Mouse (Mus musculus): ENCODE measurements around the gene Tmub2. TPM values are rescaled to one million over a fixed set of nuclear protein-coding genes. Genes with fewer than 3 reads are reported as not detected.
A peak's percentile ranks its signal among the peaks of the same experiment; 100 is the strongest.

Gene Tmub2
- polyA plus RNA-seq, 1 experiment from 2014 or later: 49.8 TPM

DNA sequence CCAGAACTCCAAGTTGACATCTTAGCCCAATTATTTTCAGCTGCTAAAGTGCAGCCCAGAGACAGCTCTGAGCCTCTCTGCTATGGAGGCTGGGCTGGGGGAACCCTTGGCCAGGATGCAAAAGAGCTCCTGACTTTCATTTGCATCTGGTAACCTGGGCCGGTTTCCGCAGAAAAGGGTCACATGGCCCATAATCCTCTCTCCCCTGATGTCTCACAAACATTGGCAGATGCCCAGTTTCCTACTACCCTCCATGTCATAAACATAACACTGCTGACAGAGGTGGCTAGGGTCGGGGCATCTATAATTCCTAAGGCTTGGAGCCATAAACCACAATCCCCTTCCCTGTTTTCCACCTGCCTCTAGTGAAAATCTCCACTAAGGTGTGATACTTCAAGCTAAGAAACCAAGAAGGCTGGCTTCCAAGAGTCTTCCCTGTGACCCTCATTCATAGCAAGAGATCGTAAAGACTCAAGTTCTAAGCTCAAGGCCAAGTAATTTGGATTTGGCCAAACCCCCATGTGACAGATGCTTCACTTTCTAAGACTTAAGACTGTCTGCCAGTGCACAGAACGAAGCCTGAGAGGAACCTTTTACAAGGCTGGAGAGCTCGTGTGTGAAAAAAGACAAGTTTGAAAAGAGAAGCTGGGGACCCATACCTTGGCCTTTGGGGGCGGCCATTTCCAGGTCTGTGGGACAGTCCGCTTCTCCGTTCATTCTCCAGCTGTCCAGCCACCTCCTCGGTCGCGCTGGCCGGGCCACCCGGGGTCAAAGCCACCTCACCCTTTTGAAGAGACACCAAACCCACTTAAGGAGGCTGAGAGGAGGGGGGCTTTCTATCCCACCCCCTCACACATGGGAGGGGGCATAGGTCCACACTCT, 31.2 kb downstream of the Tmub2 start:
- Histone ChIP-seq H3K4me1 (ENCODE audit: control insufficient read depth, insufficient read depth, low read length) (peaks cover 9% of the 10 kb centered on the region), H3K4me3 (ENCODE audit: low read depth, low read length) (peak overlapping the region; percentile 86), H3K27me3 (replicated peaks; ENCODE audit: control insufficient read depth, insufficient read depth, low read length) (no peaks in the 10 kb centered on the region), H3K4me2 (ENCODE audit: low read depth, low read length) (peak overlapping the region; percentile 64), H3K9ac (ENCODE audit: low read depth, low read length) (peak overlapping the region; percentile 100), H3K27ac (replicated peaks; ENCODE audit: low read depth, low read length) (peak overlapping the region; percentile 98), H3K36me3 (ENCODE audit: control insufficient read depth, insufficient read depth, low read length) (peaks cover 49% of the 10 kb centered on the region), H3K9me3 (ENCODE audit: control insufficient read depth, low read length) (no peaks in the 10 kb centered on the region)
- WGBS: 9% methylated on average over 14 of the region's 14 CpGs
- no peak for ATAC-seq (ENCODE audit: low read depth)
- no peak for DNase-seq (ENCODE audit: low spot score)

DNA sequence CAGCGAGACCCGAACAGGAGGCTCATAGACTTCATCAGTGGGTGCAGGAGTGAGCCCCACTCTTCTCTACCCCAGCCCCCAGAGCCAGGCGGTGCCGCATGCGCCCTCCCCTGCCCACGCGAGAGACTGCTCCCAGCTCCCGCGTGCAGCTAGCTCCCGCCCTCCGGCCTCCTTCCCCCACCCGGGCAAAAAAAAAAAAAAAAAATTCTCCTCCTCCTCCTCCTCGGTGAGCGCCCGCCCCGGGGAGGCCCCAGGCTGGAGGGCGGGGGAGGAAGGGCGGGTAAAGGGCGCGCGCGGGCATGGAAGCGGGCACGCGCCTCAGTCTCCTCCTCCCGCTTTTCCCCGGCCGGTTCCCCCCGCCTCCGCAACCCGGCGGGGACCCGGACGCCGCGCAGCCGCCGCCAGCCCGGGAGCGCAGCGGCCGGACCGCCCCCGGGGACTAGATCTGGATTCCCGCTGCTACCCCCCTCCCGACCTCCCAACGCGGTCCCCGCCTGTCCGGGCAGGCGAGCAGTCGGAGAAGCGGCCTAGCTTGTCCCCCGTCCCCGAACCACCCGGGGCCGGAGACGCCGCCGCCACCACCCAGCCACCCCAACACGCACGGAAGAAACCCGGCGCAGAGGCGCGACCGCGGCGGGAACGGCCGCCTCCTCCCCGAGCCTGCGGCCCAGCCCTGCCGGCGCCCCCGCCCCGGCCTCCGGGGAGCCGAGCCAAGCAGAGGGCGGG, 32.0 kb downstream of the Tmub2 start:
- peak overlapping the region; percentile 100 for H3K9ac ChIP-seq (ENCODE audit: low read depth, low read length)
- H3K4me1 ChIP-seq (ENCODE audit: control insufficient read depth, insufficient read depth, low read length): peaks cover 9% of the 10 kb centered on the region
- 0% methylated on average over 28 of the region's 80 CpGs for WGBS

DNA sequence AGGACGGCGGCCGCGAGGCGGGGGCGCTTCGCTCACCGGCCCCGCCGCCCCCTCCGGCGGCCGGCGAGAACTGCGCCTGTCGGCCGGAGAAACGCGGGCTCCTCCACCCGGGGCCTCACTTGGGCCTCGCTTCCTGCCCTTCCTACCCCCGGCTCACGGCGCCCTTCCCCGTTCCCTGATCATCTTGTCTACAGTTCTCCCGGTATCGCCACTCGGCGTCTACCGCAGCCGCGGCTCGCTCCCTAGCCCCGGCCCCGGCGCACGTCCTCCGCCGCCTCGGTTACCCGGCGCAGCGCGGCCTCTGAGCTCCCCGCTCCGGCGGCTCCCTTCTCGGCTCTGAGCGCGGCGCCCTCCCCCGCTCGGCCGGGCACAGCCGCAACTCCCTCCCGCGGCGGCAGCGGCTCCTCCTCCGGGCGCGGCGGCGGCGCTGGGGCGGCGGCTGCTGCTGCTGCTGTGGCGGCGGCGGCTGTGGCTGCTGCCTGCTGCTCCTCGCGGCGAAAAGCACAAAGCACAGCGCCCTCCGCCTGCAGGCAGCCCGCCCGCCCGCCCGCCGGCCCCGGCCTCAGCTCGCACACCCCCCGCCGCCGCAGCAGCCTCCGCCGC, 32.7 kb downstream of the Tmub2 start:
- peak; percentile 41 for DNase-seq (ENCODE audit: low spot score)
- peak; percentile 16 for ATAC-seq (ENCODE audit: low read depth)
- Histone ChIP-seq H3K9ac (ENCODE audit: low read depth, low read length) (peak overlapping the region; percentile 100), H3K27me3 (replicated peaks; ENCODE audit: control insufficient read depth, insufficient read depth, low read length) (no peaks in the 10 kb centered on the region), H3K4me1 (ENCODE audit: control insufficient read depth, insufficient read depth, low read length) (peaks cover 9% of the 10 kb centered on the region), H3K9me3 (ENCODE audit: control insufficient read depth, low read length) (no peaks in the 10 kb centered on the region), H3K27ac (replicated peaks; ENCODE audit: low read depth, low read length) (peak overlapping the region; percentile 98), H3K36me3 (ENCODE audit: control insufficient read depth, insufficient read depth, low read length) (peaks cover 36% of the 10 kb centered on the region), H3K4me2 (ENCODE audit: low read depth, low read length) (peak overlapping the region; percentile 64), H3K4me3 (ENCODE audit: low read depth, low read length) (peak overlapping the region; percentile 86)
- 1% methylated on average over 19 of the region's 87 CpGs for WGBS

More for the DNA sequence above, 32.0 kb downstream of the Tmub2 start:
- H3K4me3 ChIP-seq (ENCODE audit: low read depth, low read length): peak overlapping the region; percentile 86
- peaks cover 42% of the 10 kb centered on the region for H3K36me3 ChIP-seq (ENCODE audit: control insufficient read depth, insufficient read depth, low read length)
- peak overlapping the region; percentile 64 for H3K4me2 ChIP-seq (ENCODE audit: low read depth, low read length)
- ATAC-seq (ENCODE audit: low read depth) (peak; percentile 42), DNase-seq (ENCODE audit: low spot score) (peak; percentile 94)
- no peaks in the 10 kb centered on the region for H3K9me3 ChIP-seq (ENCODE audit: control insufficient read depth, low read length)
- peak overlapping the region; percentile 98 for H3K27ac ChIP-seq (replicated peaks; ENCODE audit: low read depth, low read length)
- no peaks in the 10 kb centered on the region for H3K27me3 ChIP-seq (replicated peaks; ENCODE audit: control insufficient read depth, insufficient read depth, low read length)

DNA sequence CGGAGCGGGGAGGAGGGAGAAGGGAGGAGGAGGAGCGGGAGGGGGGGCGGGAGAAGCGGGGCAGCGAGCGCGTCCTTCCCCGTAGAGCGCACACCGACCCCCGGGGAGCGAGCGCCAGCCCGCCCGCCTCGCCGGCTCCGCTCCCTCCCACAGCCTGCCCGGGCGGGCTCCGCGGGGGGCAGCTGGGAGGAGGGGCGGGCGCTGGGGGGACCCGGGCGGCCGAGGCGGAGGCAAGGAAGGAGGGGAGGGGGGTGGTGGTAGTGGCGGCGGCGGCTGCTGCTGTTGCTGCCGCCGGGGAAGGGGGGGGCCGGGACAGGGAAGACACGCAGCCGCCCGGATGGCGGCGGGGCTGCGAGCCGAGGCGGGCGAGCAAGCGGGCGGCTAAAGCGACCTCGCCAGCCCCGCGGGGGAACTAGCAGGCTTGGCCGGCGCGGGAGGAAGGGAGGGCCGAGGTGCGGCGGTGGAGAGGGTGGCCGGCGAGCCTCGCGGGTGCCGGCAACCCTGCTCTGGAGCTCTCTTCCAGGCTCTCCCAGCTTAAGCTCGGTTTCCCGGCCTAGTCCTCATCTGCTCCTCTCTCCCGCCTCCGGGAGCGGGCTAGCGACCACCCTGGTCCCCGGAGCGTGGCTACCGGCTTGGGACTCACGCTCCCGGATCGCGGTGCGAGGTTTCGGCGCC, 33.3 kb downstream of the Tmub2 start:
- H3K4me3 ChIP-seq (ENCODE audit: low read depth, low read length): peak overlapping the region; percentile 86
- H3K9me3 ChIP-seq (ENCODE audit: control insufficient read depth, low read length): no peaks in the 10 kb centered on the region
- 0% methylated on average over 15 of the region's 77 CpGs for WGBS
- peaks cover 9% of the 10 kb centered on the region for H3K4me1 ChIP-seq (ENCODE audit: control insufficient read depth, insufficient read depth, low read length)
- peaks cover 29% of the 10 kb centered on the region for H3K36me3 ChIP-seq (ENCODE audit: control insufficient read depth, insufficient read depth, low read length)
- H3K9ac ChIP-seq (ENCODE audit: low read depth, low read length): peak overlapping the region; percentile 100
- ATAC-seq (ENCODE audit: low read depth) (peak; percentile 61), DNase-seq (ENCODE audit: low spot score) (peak; percentile 91)
- no peaks in the 10 kb centered on the region for H3K27me3 ChIP-seq (replicated peaks; ENCODE audit: control insufficient read depth, insufficient read depth, low read length)
- peak overlapping the region; percentile 64 for H3K4me2 ChIP-seq (ENCODE audit: low read depth, low read length)
- H3K27ac ChIP-seq (replicated peaks; ENCODE audit: low read depth, low read length): peak overlapping the region; percentile 98

DNA sequence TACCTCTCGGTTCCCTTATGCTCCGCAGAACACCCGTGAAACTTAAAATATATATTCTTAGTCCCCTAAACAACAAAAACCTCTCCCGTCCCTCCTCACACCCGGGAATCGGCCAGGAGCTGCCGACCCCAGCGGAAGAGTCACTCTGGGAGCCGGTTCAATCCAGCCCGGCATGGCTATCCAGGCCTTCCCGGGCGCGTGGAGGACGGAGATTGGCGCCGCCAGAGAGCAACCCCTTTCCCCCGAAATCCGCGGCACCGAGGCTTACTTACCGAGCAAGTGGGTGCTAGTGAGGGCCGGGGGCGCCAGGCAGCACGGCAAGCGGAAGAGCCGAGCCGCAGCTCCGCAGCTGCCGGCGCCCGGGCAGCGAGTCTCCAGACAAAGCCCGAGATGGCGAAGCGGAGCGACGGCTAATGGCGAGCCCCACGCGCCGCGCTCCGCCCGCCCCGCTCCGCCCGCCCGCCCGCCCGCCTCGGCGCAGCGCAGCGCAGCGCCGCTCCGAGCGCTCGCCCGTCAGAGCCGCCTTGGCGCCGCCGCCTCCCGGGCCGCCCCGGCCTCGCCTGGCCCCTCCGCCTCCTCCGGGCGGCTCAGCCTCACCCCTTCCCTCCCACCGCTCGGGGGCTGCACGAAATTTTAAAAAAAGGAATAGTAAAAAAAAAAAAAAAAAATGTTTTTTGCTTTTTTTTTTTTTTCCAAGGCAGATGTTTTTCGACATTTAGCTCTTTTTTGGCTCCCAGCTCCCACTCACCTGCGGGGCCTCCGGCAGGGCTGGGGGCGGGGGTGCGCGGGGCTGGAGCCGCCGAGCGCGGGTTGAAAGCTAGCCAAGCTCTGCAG, 34.1 kb downstream of the Tmub2 start:
- Histone ChIP-seq H3K9ac (ENCODE audit: low read depth, low read length) (peak overlapping the region; percentile 100), H3K27me3 (replicated peaks; ENCODE audit: control insufficient read depth, insufficient read depth, low read length) (no peaks in the 10 kb centered on the region), H3K4me1 (ENCODE audit: control insufficient read depth, insufficient read depth, low read length) (peaks cover 9% of the 10 kb centered on the region), H3K4me3 (ENCODE audit: low read depth, low read length) (peak overlapping the region; percentile 86), H3K36me3 (ENCODE audit: control insufficient read depth, insufficient read depth, low read length) (peaks cover 22% of the 10 kb centered on the region), H3K9me3 (ENCODE audit: control insufficient read depth, low read length) (no peaks in the 10 kb centered on the region), H3K27ac (replicated peaks; ENCODE audit: low read depth, low read length) (peak overlapping the region; percentile 98), H3K4me2 (ENCODE audit: low read depth, low read length) (peak overlapping the region; percentile 64)
- ATAC-seq (ENCODE audit: low read depth): peak; percentile 3; the same call in 1 of the 2 replicates
- WGBS: under 1% methylated on average over 59 of the region's 84 CpGs
- peak; percentile 53 for DNase-seq (ENCODE audit: low spot score)

DNA sequence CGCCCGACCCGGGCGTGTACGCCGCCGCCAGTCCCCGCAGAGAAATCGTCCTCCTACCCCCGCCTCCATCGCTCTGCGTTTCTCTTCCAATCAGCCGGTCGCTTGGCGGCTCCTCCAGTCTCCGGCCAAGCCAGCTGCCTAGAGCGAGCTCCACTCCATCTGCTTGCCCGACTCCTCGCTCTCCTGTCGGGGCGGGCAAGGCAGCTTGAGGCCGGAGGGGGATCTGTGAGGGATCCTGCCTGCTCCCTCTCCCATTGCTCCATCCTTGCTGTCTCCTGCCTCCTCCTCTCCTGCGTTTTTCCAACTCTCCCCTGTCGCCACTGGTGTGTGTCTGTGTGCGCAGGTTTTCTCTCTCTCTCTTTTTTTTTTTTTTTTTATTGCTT, 34.7 kb downstream of the Tmub2 start, which contains the start of gene Ubtf:
Gene Ubtf, minus strand, starts transcription at position 333 of the 383 bp plus-strand sequence.
- DNase-seq (ENCODE audit: low spot score) (peak; percentile 92), ATAC-seq (ENCODE audit: low read depth) (peak; percentile 30)
- H3K36me3 ChIP-seq (ENCODE audit: control insufficient read depth, insufficient read depth, low read length): peaks cover 16% of the 10 kb centered on the region
- H3K27ac ChIP-seq (replicated peaks; ENCODE audit: low read depth, low read length): peak within 1 kb of the TSS; percentile 98
- H3K4me2 ChIP-seq (ENCODE audit: low read depth, low read length): peak within 1 kb of the TSS; percentile 64
- peaks cover 9% of the 10 kb centered on the region for H3K4me1 ChIP-seq (ENCODE audit: control insufficient read depth, insufficient read depth, low read length)
- peak within 1 kb of the TSS; percentile 86 for H3K4me3 ChIP-seq (ENCODE audit: low read depth, low read length)
- H3K9ac ChIP-seq (ENCODE audit: low read depth, low read length): peak within 1 kb of the TSS; percentile 100
- H3K27me3 ChIP-seq (replicated peaks; ENCODE audit: control insufficient read depth, insufficient read depth, low read length): no peaks in the 10 kb centered on the region
- 0% methylated on average over 25 of the region's 25 CpGs for WGBS
- H3K9me3 ChIP-seq (ENCODE audit: control insufficient read depth, low read length): no peaks in the 10 kb centered on the region

DNA sequence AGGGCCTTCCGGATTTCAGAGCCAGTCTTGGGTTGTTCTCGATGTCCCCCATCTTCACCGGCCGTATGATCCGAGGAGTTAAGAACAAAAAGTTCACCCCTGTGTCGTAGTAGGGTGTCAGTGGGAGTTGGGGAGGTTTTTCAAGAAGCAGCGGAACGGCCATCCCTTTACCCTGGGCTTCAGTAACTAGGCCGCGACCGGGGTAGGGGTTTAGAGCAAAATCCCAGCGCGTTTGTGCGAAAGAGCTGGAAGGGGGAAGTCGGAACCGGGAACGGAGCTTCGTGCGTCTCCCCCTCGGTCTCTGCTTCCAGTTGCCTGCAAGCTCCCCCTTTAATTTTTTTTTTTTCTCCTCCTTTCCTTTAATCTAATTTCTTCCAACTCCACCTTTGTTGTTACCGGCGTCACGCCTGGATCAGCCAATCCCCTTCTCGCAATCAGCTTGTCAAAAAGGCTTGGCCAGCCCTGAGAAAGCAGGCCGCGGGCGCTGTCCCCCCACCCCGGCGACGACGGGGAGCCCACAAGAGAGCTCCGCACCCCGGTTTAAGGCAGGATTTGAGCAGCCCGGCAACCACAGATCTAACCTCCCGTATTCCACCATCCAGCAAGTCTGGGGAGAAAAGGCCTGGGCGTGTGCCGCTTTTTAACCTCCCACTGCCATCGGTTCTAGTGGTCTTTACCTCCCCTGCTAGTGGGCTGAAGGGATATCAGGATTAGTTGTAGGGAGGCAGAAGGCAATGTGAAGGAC, 35.4 kb downstream of the Tmub2 start:
- H3K9me3 ChIP-seq (ENCODE audit: control insufficient read depth, low read length): no peaks in the 10 kb centered on the region
- WGBS: under 1% methylated on average over 35 of the region's 38 CpGs
- H3K4me1 ChIP-seq (ENCODE audit: control insufficient read depth, insufficient read depth, low read length): peaks cover 9% of the 10 kb centered on the region
- H3K4me3 ChIP-seq (ENCODE audit: low read depth, low read length): peak overlapping the region; percentile 86
- DNase-seq (ENCODE audit: low spot score) (peak; percentile 95), ATAC-seq (ENCODE audit: low read depth) (peak; percentile 27; the same call in 1 of the 2 replicates)
- H3K9ac ChIP-seq (ENCODE audit: low read depth, low read length): peak overlapping the region; percentile 100
- peak overlapping the region; percentile 98 for H3K27ac ChIP-seq (replicated peaks; ENCODE audit: low read depth, low read length)
- H3K27me3 ChIP-seq (replicated peaks; ENCODE audit: control insufficient read depth, insufficient read depth, low read length): no peaks in the 10 kb centered on the region
- H3K4me2 ChIP-seq (ENCODE audit: low read depth, low read length): peak overlapping the region; percentile 64
- peaks cover 8% of the 10 kb centered on the region for H3K36me3 ChIP-seq (ENCODE audit: control insufficient read depth, insufficient read depth, low read length)
